Mouse (Mus musculus) midbrain, embryonic 14.5 days (tissue): ENCODE measurements around the gene Poll. TPM values are rescaled to one million over a fixed set of nuclear protein-coding genes. Genes with fewer than 3 reads are reported as not detected.

Experiments
- ATAC-seq: fragments of 200-750 bp; cut with Nextera tagmentation; 2 replicates; pipeline ENCODE4 v1.8.0; 2017; ENCODE audit warnings: moderate number of reproducible peaks, moderate library complexity; ENCODE audit not compliant: low FRiP score, low TSS enrichment
- DNase-seq: peaks from one replicate; pipeline ENCODE4 v3.0.0-alpha.2; 2015
- H3K27ac ChIP-seq: fragments of 300-500 bp; sonication (generic); replicated peaks from 2 replicates; pipeline ENCODE4 v1.5.1; 2014; ENCODE audit warnings: mild to moderate bottlenecking, low read depth, low read length, moderate library complexity
- H3K27me3 ChIP-seq: fragments of 300-500 bp; sonication (generic); 2 replicates; pipeline ENCODE4 v1.6.1; 2014; ENCODE audit warnings: low read length, control low read depth, mixed read lengths; ENCODE audit not compliant: control insufficient read depth, insufficient read depth
- H3K36me3 ChIP-seq: fragments of 300-500 bp; sonication (generic); 2 replicates; pipeline ENCODE4 v1.6.1; 2014; ENCODE audit warnings: low read length, control low read depth; ENCODE audit not compliant: control insufficient read depth, insufficient read depth
- H3K4me1 ChIP-seq: fragments of 300-500 bp; sonication (generic); 2 replicates; pipeline ENCODE4 v1.6.1; 2014; ENCODE audit warnings: mild to moderate bottlenecking, antibody characterized with exemption, low read length, control low read depth; ENCODE audit not compliant: control insufficient read depth, insufficient read depth
- H3K4me2 ChIP-seq: fragments of 300-500 bp; sonication (generic); 2 replicates; pipeline ENCODE4 v1.6.1; 2014; ENCODE audit warnings: mild to moderate bottlenecking, low read length, moderate library complexity
- H3K4me3 ChIP-seq: fragments of 300-500 bp; sonication (generic); replicated peaks from 2 replicates; pipeline ENCODE4 v1.5.1; 2014; ENCODE audit warnings: low read depth, low read length
- H3K9ac ChIP-seq: fragments of 300-500 bp; sonication (generic); replicated peaks from 2 replicates; pipeline ENCODE4 v1.6.1; 2014; ENCODE audit warnings: mild to moderate bottlenecking, low read length, moderate library complexity
- H3K9me3 ChIP-seq: fragments of 300-500 bp; sonication (generic); 2 replicates; pipeline ENCODE4 v1.6.1; 2016; ENCODE audit warnings: low read length, control low read depth, mixed read lengths; ENCODE audit not compliant: control insufficient read depth
- WGBS: fragments of 180-500 bp; shearing (Covaris S2); extraction: QIAGEN DNeasy Blood & Tissue Kit; methylation state at CpG from one replicate; pipeline ENCODE4 v1.1.7; 2014; 5-methylcytosine and 5-hydroxymethylcytosine counted together
- polyA plus RNA-seq: library from polyadenylated mRNA; unstranded; fragments of >200 nt; fragmentation: Nextera tagmentation; extraction: Ambion mirVana; gene quantifications from 2 replicates; pipeline ENCODE4 v1.2.1, GENCODE M21; 2014

Poll gene
- polyA plus RNA-seq, 1 experiment from 2014 or later: 14.2 TPM

GRCm38 (mm10) chr19:45574941-45575631, 14.8 kb upstream of the Poll start:
- Histone ChIP-seq H3K27me3 (peaks cover 28% of the 10 kb centered on the region; the same call in 1 of the 2 replicates), H3K4me2 (no peak overlapping the region), H3K36me3 (peaks cover 58% of the 10 kb centered on the region), H3K4me3 (no peak overlapping the region), H3K27ac (no peak overlapping the region), H3K4me1 (peaks cover 4% of the 10 kb centered on the region; the same call in 1 of the 2 replicates), H3K9me3 (no peaks in the 10 kb centered on the region), H3K9ac (no peak overlapping the region)
- WGBS: 48% methylated on average over 19 of the region's 19 CpGs
- no peak for DNase-seq
- no peak for ATAC-seq

- no peak for ATAC-seq
- Histone ChIP-seq H3K27ac (no peak overlapping the region), H3K36me3 (peaks cover 60% of the 10 kb centered on the region), H3K9ac (no peak overlapping the region), H3K4me1 (no peaks in the 10 kb centered on the region; the same call in 1 of the 2 replicates), H3K27me3 (peaks cover 32% of the 10 kb centered on the region; the same call in 1 of the 2 replicates), H3K4me2 (no peak overlapping the region), H3K4me3 (no peak overlapping the region), H3K9me3 (no peaks in the 10 kb centered on the region)
- no peak for DNase-seq
- 81% methylated on average over 7 of the region's 7 CpGs for WGBS
Observed at GRCm38 (mm10) chr19:45574339-45574898, 14.1 kb upstream of the Poll start.

- Histone ChIP-seq H3K4me2 (no peak overlapping the region), H3K4me1 (no peaks in the 10 kb centered on the region; the same call in 1 of the 2 replicates), H3K4me3 (no peak overlapping the region), H3K9me3 (no peaks in the 10 kb centered on the region), H3K9ac (no peak overlapping the region), H3K27me3 (peaks cover 38% of the 10 kb centered on the region), H3K36me3 (peaks cover 56% of the 10 kb centered on the region), H3K27ac (no peak overlapping the region)
- ATAC-seq (no peak), DNase-seq (peak; percentile 81)
- WGBS: 18% methylated on average over 6 of the region's 6 CpGs
Observed at GRCm38 (mm10) chr19:45573861-45574267, 13.5 kb upstream of the Poll start.

- Histone ChIP-seq H3K27me3 (peaks cover 46% of the 10 kb centered on the region), H3K27ac (no peak overlapping the region), H3K9ac (no peak overlapping the region), H3K4me1 (no peaks in the 10 kb centered on the region; the same call in 1 of the 2 replicates), H3K4me2 (no peak overlapping the region), H3K36me3 (peaks cover 47% of the 10 kb centered on the region), H3K9me3 (no peaks in the 10 kb centered on the region), H3K4me3 (no peak overlapping the region)
- ATAC-seq (no peak), DNase-seq (no peak)
- 83% methylated on average over 6 of the region's 6 CpGs for WGBS
Observed at GRCm38 (mm10) chr19:45573033-45573432, 12.7 kb upstream of the Poll start.

GRCm38 (mm10) chr19:45567367-45567766, 7.0 kb upstream of the Poll start:
- H3K4me1 ChIP-seq: peaks cover 12% of the 10 kb centered on the region; the same call in 1 of the 2 replicates
- no peak overlapping the region for H3K27ac ChIP-seq
- peaks cover 66% of the 10 kb centered on the region for H3K27me3 ChIP-seq
- ATAC-seq (no peak), DNase-seq (no peak)
- no peak overlapping the region for H3K4me3 ChIP-seq
- H3K36me3 ChIP-seq: peaks cover 17% of the 10 kb centered on the region; the same call in 1 of the 2 replicates
- no peak overlapping the region for H3K9ac ChIP-seq
- no peaks in the 10 kb centered on the region for H3K9me3 ChIP-seq
- no peak overlapping the region for H3K4me2 ChIP-seq
- 7% methylated on average over 14 of the region's 14 CpGs for WGBS

DNA sequence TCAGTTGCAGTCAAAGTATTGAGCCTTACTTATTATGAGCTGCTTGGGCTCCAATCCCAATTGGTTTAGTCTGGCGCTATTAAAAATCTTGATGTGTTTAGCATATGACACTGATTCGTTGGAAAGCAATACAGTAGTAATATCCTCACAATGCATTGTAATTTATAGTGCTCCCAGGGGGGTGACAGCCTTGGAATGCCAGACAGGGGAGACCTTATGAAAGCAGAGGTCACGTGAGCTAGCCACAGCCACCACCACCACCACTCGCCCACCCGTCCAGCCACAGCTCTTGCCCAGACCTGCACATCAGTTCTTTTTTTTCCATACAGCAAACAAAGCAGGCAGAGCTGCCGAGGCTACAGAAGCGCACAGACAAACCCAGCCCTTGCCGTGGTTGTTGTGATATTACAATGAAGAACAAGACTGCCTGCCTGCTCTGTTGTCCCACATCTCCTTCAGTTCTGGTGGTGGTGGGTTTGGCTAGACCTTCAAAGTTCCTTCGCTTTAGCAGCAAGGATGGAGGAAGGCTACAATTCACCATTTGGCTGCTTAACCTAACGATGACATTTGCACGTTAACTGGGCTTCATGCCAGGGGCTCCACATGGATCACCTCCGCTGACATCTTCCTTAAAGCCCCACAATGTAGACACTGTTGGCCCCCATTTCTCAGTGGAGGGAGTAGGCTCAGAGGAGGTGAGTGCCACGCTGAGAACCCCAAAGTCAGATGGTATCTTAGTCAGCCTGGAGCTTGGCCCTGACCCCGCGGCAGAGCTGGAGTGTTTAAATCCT, 5.8 kb upstream of the Poll start:
- H3K9ac ChIP-seq: no peak overlapping the region

GRCm38 (mm10) chr19:45554136-45554535, 6.2 kb downstream of the Poll start:
- Histone ChIP-seq H3K27ac (no peak overlapping the region), H3K9ac (no peak overlapping the region), H3K4me1 (no peaks in the 10 kb centered on the region), H3K36me3 (peaks cover 24% of the 10 kb centered on the region), H3K4me3 (no peak overlapping the region), H3K4me2 (no peak overlapping the region), H3K27me3 (peaks cover 5% of the 10 kb centered on the region; the same call in 1 of the 2 replicates), H3K9me3 (no peaks in the 10 kb centered on the region)
- ATAC-seq: no peak
- WGBS: 94% methylated on average over 11 of the region's 11 CpGs
- DNase-seq: no peak

More for the DNA sequence above, 5.8 kb upstream of the Poll start:
- DNase-seq (no peak), ATAC-seq (no peak)
- 55% methylated on average over 15 of the region's 15 CpGs for WGBS
- Histone ChIP-seq H3K9me3 (no peaks in the 10 kb centered on the region), H3K36me3 (0 out of 2 replicates have a peak, but pooled peaks cover 7% of the 10 kb centered on the region), H3K4me3 (no peak overlapping the region), H3K27ac (no peak overlapping the region), H3K4me2 (no peak overlapping the region), H3K4me1 (peaks cover 12% of the 10 kb centered on the region; the same call in 1 of the 2 replicates), H3K27me3 (peaks cover 55% of the 10 kb centered on the region)

- ATAC-seq (no peak), DNase-seq (no peak)
- 86% methylated on average over 6 of the region's 6 CpGs for WGBS
- Histone ChIP-seq H3K9ac (no peak overlapping the region), H3K36me3 (peaks cover 24% of the 10 kb centered on the region), H3K27ac (no peak overlapping the region), H3K4me2 (no peak overlapping the region), H3K4me1 (peaks cover 3% of the 10 kb centered on the region; the same call in 1 of the 2 replicates), H3K27me3 (peaks cover 10% of the 10 kb centered on the region), H3K9me3 (no peaks in the 10 kb centered on the region), H3K4me3 (no peak overlapping the region)
Observed at GRCm38 (mm10) chr19:45552187-45552586, 8.1 kb downstream of the Poll start.
